Mouse (Mus musculus) kidney, adult 2 months (tissue): Measurements from ENCODE around the gene Mmp28. TPM values are rescaled to one million over a fixed set of nuclear protein-coding genes. Genes with fewer than 3 reads are reported as not detected.
A peak's percentile ranks its signal among the peaks of the same experiment; 100 is the strongest.

Source experiments
- DNase-seq: peaks from one replicate; pipeline ENCODE4 v3.0.0; 2021
- H3K27ac ChIP-seq: fragments of 200-500 bp; 2 replicates; pipeline ENCODE4 v1.5.1; 2012; ENCODE audit warnings: low read depth, low read length, control low read depth, inconsistent platforms; ENCODE audit not compliant: insufficient read depth
- H3K27me3 ChIP-seq: fragments of 200-500 bp; replicated peaks from 2 replicates; pipeline ENCODE4 v1.6.1; 2012; ENCODE audit warnings: mild to moderate bottlenecking, moderate library complexity, low read length, inconsistent platforms; ENCODE audit not compliant: control insufficient read depth, insufficient read depth
- H3K36me3 ChIP-seq: fragments of 200-500 bp; 2 replicates; pipeline ENCODE4 v1.6.1; 2012; ENCODE audit warnings: mild to moderate bottlenecking, moderate library complexity, low read length, inconsistent platforms; ENCODE audit not compliant: control insufficient read depth, insufficient read depth
- H3K4me1 ChIP-seq: fragments of 200-500 bp; 2 replicates; pipeline ENCODE4 v1.6.1; 2011; ENCODE audit warnings: low read length; ENCODE audit not compliant: control insufficient read depth, insufficient read depth
- H3K4me3 ChIP-seq: fragments of 200-500 bp; 2 replicates; pipeline ENCODE4 v1.5.1; 2011; ENCODE audit warnings: mild to moderate bottlenecking, low read depth, low read length, control low read depth; ENCODE audit not compliant: insufficient read depth
- CTCF ChIP-seq: fragments of 200-500 bp; conservative IDR thresholded peaks from 2 replicates; pipeline ENCODE4 v1.5.1; 2011; ENCODE audit warnings: low read depth, mild to moderate bottlenecking, control low read depth, low read length, moderate library complexity, mixed read lengths; ENCODE audit not compliant: insufficient read depth, insufficient read length
- POLR2A ChIP-seq: fragments of 200-500 bp; IDR thresholded peaks from one replicate; pipeline ENCODE4 v1.6.1; 2011; ENCODE audit warnings: low read depth, low read length, control low read depth
- WGBS: fragments of 180-500 bp; shearing (Covaris S2); methylation state at CpG from one replicate; pipeline ENCODE4 v1.1.7; 2018; 5-methylcytosine and 5-hydroxymethylcytosine counted together
- polyA plus RNA-seq: library from polyadenylated mRNA; depleted of rRNA; stranded (reverse); fragments of >200 nt; gene quantifications from 2 replicates; pipeline ENCODE4 v1.2.3, GENCODE M21; 2012

Mmp28 gene
- polyA plus RNA-seq, 1 experiment: 4.3 TPM

DNA sequence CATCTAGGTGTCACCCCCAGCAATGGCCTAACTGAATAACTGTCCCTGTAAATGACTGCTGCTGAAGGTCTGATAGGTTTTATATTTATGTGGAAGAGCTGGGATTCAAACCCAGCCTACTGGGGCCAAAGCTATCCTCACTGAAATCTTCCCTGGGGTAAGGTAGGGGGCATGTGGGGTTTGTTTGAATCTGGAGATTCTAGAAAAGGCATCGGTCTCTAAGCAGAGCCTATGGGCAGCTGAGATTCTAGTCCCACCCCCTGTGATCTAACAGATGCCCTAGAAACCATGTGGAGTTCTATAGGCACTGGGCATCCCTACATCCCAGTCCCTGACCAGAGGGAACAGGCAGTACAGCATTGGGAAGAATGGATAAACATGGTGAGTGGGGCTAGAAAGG, 25.5 kb downstream of the Mmp28 start, which contains the start of gene 1700020L24Rik:
TSS of gene 1700020L24Rik (plus strand) at position 301 of the 400 bp plus-strand sequence.
- no peak for TF ChIP-seq CTCF
- no peak for TF ChIP-seq POLR2A
- no peaks in the 10 kb centered on the region for H3K36me3 ChIP-seq
- H3K27me3 ChIP-seq: no peaks in the 10 kb centered on the region
- no peak within 1 kb of the TSS for H3K4me3 ChIP-seq
- no peak within 1 kb of the TSS for H3K27ac ChIP-seq
- H3K4me1 ChIP-seq: no peaks in the 10 kb centered on the region
- DNase-seq: no peak
- 94% methylated on average over 1 of the region's 1 CpGs for WGBS

DNA sequence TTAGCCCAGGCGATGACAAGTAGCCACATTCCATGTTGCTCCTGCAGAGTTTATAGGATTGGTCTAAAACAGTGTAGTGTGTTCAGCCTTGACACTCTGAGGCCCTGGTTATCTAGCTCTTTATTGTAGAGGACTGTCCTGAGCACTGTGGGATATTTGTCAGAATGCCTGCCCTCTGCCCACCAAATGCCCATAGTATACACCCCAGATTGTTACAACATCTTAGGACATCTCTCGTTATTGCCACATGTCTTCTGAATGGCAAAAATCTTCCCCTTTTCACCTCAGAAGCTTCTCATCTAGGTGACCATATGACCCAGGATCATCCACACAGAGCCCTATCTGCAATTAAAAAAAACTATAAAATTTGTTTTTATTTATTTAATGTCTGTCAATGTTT, 30.3 kb downstream of the Mmp28 start:
- DNase-seq: no peak
- no peak overlapping the region for H3K27ac ChIP-seq
- no peaks in the 10 kb centered on the region for H3K36me3 ChIP-seq
- no peaks in the 10 kb centered on the region for H3K4me1 ChIP-seq
- WGBS: 82% methylated on average over 2 of the region's 2 CpGs
- H3K27me3 ChIP-seq: no peaks in the 10 kb centered on the region
- no peak for TF ChIP-seq POLR2A
- no peak for TF ChIP-seq CTCF
- no peak overlapping the region for H3K4me3 ChIP-seq

DNA sequence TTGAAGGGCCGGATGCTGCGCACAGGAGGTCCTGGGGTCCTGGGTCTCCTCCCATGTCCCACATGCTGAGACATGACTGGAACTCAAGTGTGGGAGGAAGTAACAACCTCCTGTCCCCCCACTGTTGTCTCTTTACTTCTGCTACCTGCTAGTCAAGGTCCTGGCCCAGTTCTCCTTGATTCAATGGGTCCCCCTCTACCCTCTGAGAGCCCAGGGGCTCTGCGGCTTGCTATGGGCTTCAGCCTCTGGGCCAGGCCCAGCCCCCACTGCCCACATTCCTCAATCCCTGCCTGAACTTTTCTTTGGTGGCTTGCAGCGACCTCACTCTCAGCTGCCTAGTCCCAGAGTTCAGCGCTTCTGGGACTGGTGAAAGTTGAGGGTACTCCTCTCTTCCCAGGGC, 33.5 kb downstream of the Mmp28 start, which contains the start of gene Gas2l2:
TSS of gene Gas2l2 (minus strand) at position 101 of the 400 bp plus-strand sequence.
- no peaks in the 10 kb centered on the region for H3K4me1 ChIP-seq
- H3K36me3 ChIP-seq: no peaks in the 10 kb centered on the region
- 53% methylated on average over 5 of the region's 5 CpGs for WGBS
- no peaks in the 10 kb centered on the region for H3K27me3 ChIP-seq
- no peak within 1 kb of the TSS for H3K27ac ChIP-seq
- DNase-seq: no peak
- TF ChIP-seq CTCF (no peak), POLR2A (no peak)
- H3K4me3 ChIP-seq: no peak within 1 kb of the TSS

DNA sequence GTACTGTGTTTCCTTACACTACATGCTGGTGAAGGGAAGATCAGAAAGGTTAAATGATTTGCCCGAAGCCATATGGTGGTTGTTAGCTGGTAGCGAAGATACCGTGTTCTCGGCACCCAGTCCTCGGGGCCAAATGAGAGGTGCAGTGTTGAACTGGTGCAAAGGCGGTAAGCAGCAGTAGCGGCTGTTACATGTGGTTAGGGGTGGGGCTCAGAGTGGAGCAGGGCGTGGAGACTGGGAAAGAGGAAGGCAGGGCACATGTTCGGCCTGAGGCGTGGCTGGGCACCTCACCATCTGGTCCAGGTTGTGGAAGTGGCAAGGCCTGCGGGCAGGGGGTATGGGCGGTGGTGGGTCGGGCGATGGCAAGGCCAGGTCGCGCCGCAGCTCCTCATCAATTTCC, 35.9 kb downstream of the Mmp28 start:
- DNase-seq: no peak
- no peaks in the 10 kb centered on the region for H3K36me3 ChIP-seq
- no peak for TF ChIP-seq CTCF
- no peak for TF ChIP-seq POLR2A
- H3K4me1 ChIP-seq: no peaks in the 10 kb centered on the region
- no peaks in the 10 kb centered on the region for H3K27me3 ChIP-seq
- H3K27ac ChIP-seq: no peak overlapping the region
- no peak overlapping the region for H3K4me3 ChIP-seq
- 25% methylated on average over 17 of the region's 17 CpGs for WGBS

DNA sequence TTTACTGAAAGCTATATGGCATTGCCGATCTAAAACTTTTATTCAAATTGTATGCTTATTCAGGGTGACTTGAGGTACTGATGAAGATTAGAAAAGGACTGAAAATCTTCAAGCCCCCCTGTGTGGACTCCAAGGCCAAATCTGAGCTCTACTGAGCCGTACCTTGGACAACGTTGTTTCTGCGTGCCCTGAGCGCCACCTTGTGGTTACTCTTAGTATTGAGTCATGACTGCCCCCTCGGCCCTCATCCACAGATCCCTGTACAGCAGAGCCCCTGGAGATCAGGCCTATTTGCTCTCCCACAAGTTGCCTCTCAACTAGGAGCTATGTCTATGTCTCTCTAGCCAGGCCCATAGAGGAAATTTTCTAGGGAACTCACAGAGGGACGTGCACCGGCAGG, 38.2 kb downstream of the Mmp28 start:
- Histone ChIP-seq H3K4me1 (no peaks in the 10 kb centered on the region), H3K27me3 (no peaks in the 10 kb centered on the region), H3K36me3 (no peaks in the 10 kb centered on the region), H3K4me3 (no peak overlapping the region), H3K27ac (no peak overlapping the region)
- WGBS: 6% methylated on average over 8 of the region's 8 CpGs
- peak; percentile 95 for TF ChIP-seq CTCF
- TF ChIP-seq POLR2A: no peak
- DNase-seq: peak; percentile 63

DNA sequence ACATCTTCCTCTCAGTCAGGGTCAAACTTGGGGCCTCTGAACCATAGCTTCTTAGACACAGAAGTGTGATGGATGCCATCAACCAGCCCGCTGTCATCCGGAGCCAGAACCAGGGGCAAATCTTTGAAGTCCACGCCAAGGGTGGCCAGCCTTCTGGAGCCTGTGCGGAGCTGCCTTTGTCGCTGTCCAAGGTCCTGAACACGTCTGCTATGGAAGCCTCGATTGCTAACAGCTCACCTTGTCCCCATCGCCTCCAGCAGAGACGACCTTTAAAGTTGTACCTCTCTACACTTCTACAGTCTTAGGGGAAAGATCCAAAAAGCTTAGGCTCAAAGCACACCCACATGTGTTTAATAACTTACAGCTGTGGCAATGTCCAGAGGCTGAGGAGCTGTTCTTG, 41.6 kb downstream of the Mmp28 start:
- Histone ChIP-seq H3K4me3 (no peak overlapping the region), H3K36me3 (no peaks in the 10 kb centered on the region), H3K27ac (no peak overlapping the region), H3K4me1 (no peaks in the 10 kb centered on the region), H3K27me3 (0 out of 2 replicates have a peak, but pooled peaks cover 1% of the 10 kb centered on the region)
- TF ChIP-seq CTCF (no peak), POLR2A (no peak)
- DNase-seq: peak; percentile 64
- WGBS: 2% methylated on average over 9 of the region's 9 CpGs

DNA sequence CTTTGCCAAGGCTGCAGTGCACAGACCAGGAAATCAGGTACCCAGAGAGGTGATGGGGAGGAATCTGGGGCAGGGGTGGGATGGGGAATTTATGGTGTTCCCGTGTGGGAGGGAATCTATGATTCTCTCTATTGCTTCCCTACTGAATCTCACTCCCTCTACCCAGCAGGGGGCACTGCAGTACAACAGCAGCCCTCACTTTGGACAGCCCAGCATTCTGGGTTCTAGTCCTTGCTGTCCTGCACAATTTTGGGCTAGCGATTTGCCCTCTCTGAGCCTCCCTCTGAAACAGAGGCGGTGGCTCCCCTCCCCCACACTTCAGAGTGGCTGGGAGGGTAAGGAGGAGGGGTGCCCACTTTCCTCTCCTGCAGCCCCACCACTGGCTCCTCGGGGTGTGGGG, 42.5 kb downstream of the Mmp28 start:
- Histone ChIP-seq H3K36me3 (no peaks in the 10 kb centered on the region), H3K27ac (no peak overlapping the region), H3K4me1 (no peaks in the 10 kb centered on the region), H3K27me3 (0 out of 2 replicates have a peak, but pooled peaks cover 1% of the 10 kb centered on the region), H3K4me3 (no peak overlapping the region)
- no peak for DNase-seq
- TF ChIP-seq POLR2A (no peak), CTCF (no peak)
- 34% methylated on average over 4 of the region's 4 CpGs for WGBS
